Mouse (Mus musculus): ENCODE measurements around the gene Acot1. TPM values are rescaled to one million over a fixed set of nuclear protein-coding genes. Genes with fewer than 3 reads are reported as not detected.
A peak's percentile ranks its signal among the peaks of the same experiment; 100 is the strongest.
"Not testable (repeated sequence)": the region's sequence is repeated elsewhere in the genome, so short reads cannot be mapped to it uniquely, and the experiment has no call there.

Acot1 gene
- polyA plus RNA-seq (2014; fragmentation: Nextera tagmentation; extraction: Ambion mirVana), result 36.0 and 41.3 TPM in 2 replicates

GRCm38 (mm10) chr12:84009171-84009965 lies at the start of gene Acot1:
Acot1 (plus strand) TSS chr12:84009490.
- H3K4me3 ChIP-seq (ENCODE audit: low read depth, low read length), result peak within 1 kb of the TSS; percentile 43
- ATAC-seq (replicated peaks; ENCODE audit: insufficient number of reproducible peaks, low FRiP score, low TSS enrichment, low read depth), result peak; percentile 93
- not testable (repeated sequence) for H3K27me3 ChIP-seq (ENCODE audit: control insufficient read depth, insufficient read depth, low read length)

GRCm38 (mm10) chr12:83965235-83965634 lies 44.1 kb upstream of the Acot1 start:
- Histone ChIP-seq H3K4me3 (ENCODE audit: low read depth, low read length) (no peak overlapping the region), H3K27ac (replicated peaks; ENCODE audit: low read depth, low read length) (no peak overlapping the region), H3K9me3 (replicated peaks; ENCODE audit: control insufficient read depth, low read length) (no peaks in the 10 kb centered on the region), H3K4me1 (ENCODE audit: control insufficient read depth, insufficient read depth, low read length) (no peaks in the 10 kb centered on the region), H3K9ac (replicated peaks; ENCODE audit: low read length) (no peak overlapping the region), H3K4me2 (ENCODE audit: low read depth, low read length) (no peak overlapping the region), H3K27me3 (ENCODE audit: control insufficient read depth, insufficient read depth, low read length) (no peaks in the 10 kb centered on the region), H3K36me3 (replicated peaks; ENCODE audit: control insufficient read depth, insufficient read depth, low read depth, low read length) (no peaks in the 10 kb centered on the region)
- no peak for ATAC-seq (replicated peaks; ENCODE audit: insufficient number of reproducible peaks, low FRiP score, low TSS enrichment, low read depth)
- no peak for DNase-seq (ENCODE audit: low spot score)
- 88% methylated on average over 7 of the region's 7 CpGs for WGBS

More at GRCm38 (mm10) chr12:84009171-84009965, at the start of gene Acot1:
- peak within 1 kb of the TSS; percentile 68 for H3K9ac ChIP-seq (replicated peaks; ENCODE audit: low read length)
- peak; percentile 80 for DNase-seq (ENCODE audit: low spot score)
- H3K9me3 ChIP-seq (replicated peaks; ENCODE audit: control insufficient read depth, low read length); H3K27ac ChIP-seq (replicated peaks; ENCODE audit: low read depth, low read length); H3K36me3 ChIP-seq (replicated peaks; ENCODE audit: control insufficient read depth, insufficient read depth, low read depth, low read length); H3K4me1 ChIP-seq (ENCODE audit: control insufficient read depth, insufficient read depth, low read length): not testable (repeated sequence)
- under 1% methylated on average over 49 of the region's 70 CpGs for WGBS
- H3K4me2 ChIP-seq (ENCODE audit: low read depth, low read length), result peak within 1 kb of the TSS; percentile 31

- Histone ChIP-seq H3K4me3 (ENCODE audit: low read depth, low read length) (no peak overlapping the region), H3K4me1 (ENCODE audit: control insufficient read depth, insufficient read depth, low read length) (no peaks in the 10 kb centered on the region), H3K27me3 (ENCODE audit: control insufficient read depth, insufficient read depth, low read length) (no peaks in the 10 kb centered on the region), H3K27ac (replicated peaks; ENCODE audit: low read depth, low read length) (no peak overlapping the region), H3K9ac (replicated peaks; ENCODE audit: low read length) (no peak overlapping the region), H3K36me3 (replicated peaks; ENCODE audit: control insufficient read depth, insufficient read depth, low read depth, low read length) (no peaks in the 10 kb centered on the region), H3K4me2 (ENCODE audit: low read depth, low read length) (no peak overlapping the region), H3K9me3 (replicated peaks; ENCODE audit: control insufficient read depth, low read length) (no peaks in the 10 kb centered on the region)
- DNase-seq (ENCODE audit: low spot score) (peak; percentile 43), ATAC-seq (replicated peaks; ENCODE audit: insufficient number of reproducible peaks, low FRiP score, low TSS enrichment, low read depth) (no peak)
- WGBS, result 80% methylated on average over 2 of the region's 2 CpGs
These were observed 37.2 kb upstream of the Acot1 start for GRCm38 (mm10) chr12:83972117-83972516.

- Histone ChIP-seq H3K4me2 (ENCODE audit: low read depth, low read length) (no peak overlapping the region), H3K4me1 (ENCODE audit: control insufficient read depth, insufficient read depth, low read length) (no peaks in the 10 kb centered on the region), H3K36me3 (replicated peaks; ENCODE audit: control insufficient read depth, insufficient read depth, low read depth, low read length) (no peaks in the 10 kb centered on the region), H3K9me3 (replicated peaks; ENCODE audit: control insufficient read depth, low read length) (no peaks in the 10 kb centered on the region), H3K9ac (replicated peaks; ENCODE audit: low read length) (no peak overlapping the region), H3K27me3 (ENCODE audit: control insufficient read depth, insufficient read depth, low read length) (no peaks in the 10 kb centered on the region), H3K27ac (replicated peaks; ENCODE audit: low read depth, low read length) (no peak overlapping the region), H3K4me3 (ENCODE audit: low read depth, low read length) (no peak overlapping the region)
- DNase-seq (ENCODE audit: low spot score), result no peak
- WGBS, result 91% methylated on average over 6 of the region's 6 CpGs
- ATAC-seq (replicated peaks; ENCODE audit: insufficient number of reproducible peaks, low FRiP score, low TSS enrichment, low read depth), result no peak
These were observed 30.4 kb upstream of the Acot1 start for GRCm38 (mm10) chr12:83978862-83979261.

- no peak overlapping the region for H3K4me3 ChIP-seq (ENCODE audit: low read depth, low read length)
- no peaks in the 10 kb centered on the region for H3K27me3 ChIP-seq (ENCODE audit: control insufficient read depth, insufficient read depth, low read length)
- 89% methylated on average over 4 of the region's 4 CpGs for WGBS
- H3K27ac ChIP-seq (replicated peaks; ENCODE audit: low read depth, low read length), result no peak overlapping the region
- no peaks in the 10 kb centered on the region for H3K9me3 ChIP-seq (replicated peaks; ENCODE audit: control insufficient read depth, low read length)
- H3K4me1 ChIP-seq (ENCODE audit: control insufficient read depth, insufficient read depth, low read length), result no peaks in the 10 kb centered on the region
- no peak for ATAC-seq (replicated peaks; ENCODE audit: insufficient number of reproducible peaks, low FRiP score, low TSS enrichment, low read depth)
- no peak overlapping the region for H3K4me2 ChIP-seq (ENCODE audit: low read depth, low read length)
- H3K9ac ChIP-seq (replicated peaks; ENCODE audit: low read length), result no peak overlapping the region
- no peak for DNase-seq (ENCODE audit: low spot score)
- H3K36me3 ChIP-seq (replicated peaks; ENCODE audit: control insufficient read depth, insufficient read depth, low read depth, low read length), result no peaks in the 10 kb centered on the region
These were observed 27.7 kb upstream of the Acot1 start for GRCm38 (mm10) chr12:83981615-83982014.

- Histone ChIP-seq H3K9me3 (replicated peaks; ENCODE audit: control insufficient read depth, low read length) (no peaks in the 10 kb centered on the region), H3K9ac (replicated peaks; ENCODE audit: low read length) (no peak within 1 kb of the TSS), H3K36me3 (replicated peaks; ENCODE audit: control insufficient read depth, insufficient read depth, low read depth, low read length) (no peaks in the 10 kb centered on the region), H3K27ac (replicated peaks; ENCODE audit: low read depth, low read length) (no peak within 1 kb of the TSS), H3K4me3 (ENCODE audit: low read depth, low read length) (no peak within 1 kb of the TSS), H3K4me2 (ENCODE audit: low read depth, low read length) (no peak within 1 kb of the TSS), H3K4me1 (ENCODE audit: control insufficient read depth, insufficient read depth, low read length) (no peaks in the 10 kb centered on the region), H3K27me3 (ENCODE audit: control insufficient read depth, insufficient read depth, low read length) (no peaks in the 10 kb centered on the region)
- DNase-seq (ENCODE audit: low spot score), result no peak
- 74% methylated on average over 4 of the region's 4 CpGs for WGBS
- ATAC-seq (replicated peaks; ENCODE audit: insufficient number of reproducible peaks, low FRiP score, low TSS enrichment, low read depth), result no peak
These were observed 24.5 kb upstream of the Acot1 start, which contains the start of gene Heatr4 for GRCm38 (mm10) chr12:83984752-83985151. Heatr4 (minus strand) TSS chr12:83984852.

GRCm38 (mm10) chr12:83987242-83987582 lies 22.1 kb upstream of the Acot1 start:
- ATAC-seq (replicated peaks; ENCODE audit: insufficient number of reproducible peaks, low FRiP score, low TSS enrichment, low read depth), result no peak
- Histone ChIP-seq H3K4me2 (ENCODE audit: low read depth, low read length) (peak overlapping the region; percentile 54), H3K36me3 (replicated peaks; ENCODE audit: control insufficient read depth, insufficient read depth, low read depth, low read length) (no peaks in the 10 kb centered on the region), H3K4me3 (ENCODE audit: low read depth, low read length) (peak overlapping the region; percentile 62), H3K9ac (replicated peaks; ENCODE audit: low read length) (no peak overlapping the region; the same call in 1 of the 2 replicates), H3K27ac (replicated peaks; ENCODE audit: low read depth, low read length) (peak overlapping the region; percentile 75; the same call in 1 of the 2 replicates), H3K27me3 (ENCODE audit: control insufficient read depth, insufficient read depth, low read length) (no peaks in the 10 kb centered on the region), H3K9me3 (replicated peaks; ENCODE audit: control insufficient read depth, low read length) (no peaks in the 10 kb centered on the region), H3K4me1 (ENCODE audit: control insufficient read depth, insufficient read depth, low read length) (no peaks in the 10 kb centered on the region)
- 31% methylated on average over 8 of the region's 8 CpGs for WGBS
- DNase-seq (ENCODE audit: low spot score), result no peak

GRCm38 (mm10) chr12:83987583-83988441 lies 21.5 kb upstream of the Acot1 start, which contains the start of gene Acot2:
Acot2 (plus strand) TSS chr12:83987861.
- Histone ChIP-seq H3K9ac (replicated peaks; ENCODE audit: low read length) (peak within 1 kb of the TSS; percentile 82), H3K4me2 (ENCODE audit: low read depth, low read length) (peak within 1 kb of the TSS; percentile 54), H3K9me3 (replicated peaks; ENCODE audit: control insufficient read depth, low read length) (no peaks in the 10 kb centered on the region), H3K4me1 (ENCODE audit: control insufficient read depth, insufficient read depth, low read length) (no peaks in the 10 kb centered on the region), H3K27me3 (ENCODE audit: control insufficient read depth, insufficient read depth, low read length) (no peaks in the 10 kb centered on the region), H3K4me3 (ENCODE audit: low read depth, low read length) (peak within 1 kb of the TSS; percentile 62), H3K36me3 (replicated peaks; ENCODE audit: control insufficient read depth, insufficient read depth, low read depth, low read length) (no peaks in the 10 kb centered on the region), H3K27ac (replicated peaks; ENCODE audit: low read depth, low read length) (peak within 1 kb of the TSS; percentile 75)
- ATAC-seq (replicated peaks; ENCODE audit: insufficient number of reproducible peaks, low FRiP score, low TSS enrichment, low read depth) (peak; percentile 86), DNase-seq (ENCODE audit: low spot score) (peak; percentile 88)
- WGBS, result under 1% methylated on average over 70 of the region's 80 CpGs
